Mouse (Mus musculus) left cerebral cortex, adult 18-20 months (tissue): ENCODE measurements around the gene Slc25a39. TPM values are rescaled to one million over a fixed set of nuclear protein-coding genes. Genes with fewer than 3 reads are reported as not detected.
"Not testable (repeated sequence)": the region's sequence is repeated elsewhere in the genome, so short reads cannot be mapped to it uniquely, and the experiment has no call there.

Source experiments
- DNase-seq, 2 experiments: peaks; one replicate each; pipeline ENCODE4 v3.0.0; 2021 to 2022; ENCODE audit warnings: low spot score in 2 of 2, mixed read lengths in 1 of 2
- total RNA-seq, 2 experiments: library from RNA; stranded (reverse); gene quantifications; 2 replicates each; pipeline ENCODE4 v1.2.3; 2021

The Slc25a39 gene
- total RNA-seq, 2 experiments from 2014 or later: 60.6 to 73.2 TPM

DNA sequence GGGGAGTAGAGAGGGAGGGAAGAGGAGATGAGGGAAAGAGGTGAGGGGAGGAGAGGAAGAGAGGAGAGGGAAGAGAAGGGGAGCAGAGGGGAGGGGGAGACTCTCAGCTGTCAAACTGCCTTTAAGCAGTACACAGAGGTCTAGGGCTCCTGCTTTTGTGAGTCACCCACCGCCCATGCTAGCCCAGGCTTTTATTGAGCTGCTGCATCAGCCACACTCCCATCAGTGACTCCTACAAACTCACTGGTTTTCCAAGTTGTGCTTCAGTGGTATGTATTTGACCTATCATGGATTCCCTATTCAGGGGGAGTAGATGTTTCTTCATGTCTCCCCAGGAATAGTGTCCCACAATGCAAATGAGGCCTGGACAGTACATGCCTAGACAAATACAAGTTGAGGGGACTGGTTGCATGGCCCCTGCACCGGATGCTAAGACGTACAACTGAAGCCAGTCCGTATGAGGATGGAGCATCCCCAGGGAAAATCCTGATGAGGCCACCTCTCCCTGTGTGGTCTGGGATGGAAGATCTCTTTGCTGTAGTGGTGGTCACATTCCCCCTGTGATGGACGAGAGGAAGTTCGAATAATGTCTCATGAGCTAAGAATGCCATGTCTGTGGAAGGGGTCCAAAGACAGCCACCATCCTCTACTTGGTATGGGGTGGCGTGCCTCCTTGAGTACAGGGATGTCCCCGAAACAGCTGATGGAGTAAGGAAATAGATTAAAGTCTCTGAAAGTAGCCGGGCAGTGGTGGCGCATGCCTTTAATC is 7.5 kb upstream of the Slc25a39 start:
- no peak for DNase-seq

DNA sequence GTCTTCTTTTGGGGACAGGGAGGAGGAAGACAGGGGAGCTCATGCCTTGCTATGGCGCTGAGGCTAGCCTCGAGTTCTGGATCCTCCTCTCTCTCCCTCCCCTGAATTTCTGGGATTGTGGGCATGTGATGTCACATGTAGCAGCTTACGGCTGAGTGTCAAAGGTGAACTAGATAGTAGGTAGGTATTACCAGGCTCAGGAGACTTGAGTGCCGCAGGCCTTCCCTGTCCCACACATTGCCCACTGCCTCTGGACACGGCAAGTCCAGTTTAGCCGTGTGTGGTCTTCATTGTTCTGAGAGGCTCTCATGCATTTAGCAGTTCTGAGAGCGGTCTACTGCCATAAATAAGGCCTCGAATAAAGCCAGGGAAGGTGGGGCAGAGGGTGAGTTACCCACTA is 5.3 kb upstream of the Slc25a39 start:
- DNase-seq: no peak

- DNase-seq: peak; percentile 86 to 91
Measured at GRCm38 (mm10) chr11:102411704-102412103, 4.0 kb upstream of the Slc25a39 start.

DNA sequence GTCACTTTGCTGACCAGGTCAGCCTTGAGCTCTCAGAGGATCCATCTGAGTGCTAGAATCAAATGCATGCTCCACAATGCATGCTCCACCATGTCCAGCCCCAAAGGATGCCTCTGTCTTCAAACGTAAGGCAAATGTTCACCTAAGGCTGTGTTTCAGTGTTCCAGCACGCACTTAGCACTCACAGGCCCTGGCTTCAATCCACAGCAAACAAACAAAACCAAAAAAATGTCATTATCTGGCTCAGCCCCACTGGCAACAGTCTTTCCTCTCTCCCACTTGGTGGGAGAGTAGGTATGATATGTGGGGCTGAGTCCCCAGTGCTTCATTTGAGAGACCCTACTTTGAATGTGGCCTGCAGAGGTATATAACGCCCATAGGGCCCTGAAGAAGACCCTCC is 3.3 kb upstream of the Slc25a39 start:
- DNase-seq: no peak

DNA sequence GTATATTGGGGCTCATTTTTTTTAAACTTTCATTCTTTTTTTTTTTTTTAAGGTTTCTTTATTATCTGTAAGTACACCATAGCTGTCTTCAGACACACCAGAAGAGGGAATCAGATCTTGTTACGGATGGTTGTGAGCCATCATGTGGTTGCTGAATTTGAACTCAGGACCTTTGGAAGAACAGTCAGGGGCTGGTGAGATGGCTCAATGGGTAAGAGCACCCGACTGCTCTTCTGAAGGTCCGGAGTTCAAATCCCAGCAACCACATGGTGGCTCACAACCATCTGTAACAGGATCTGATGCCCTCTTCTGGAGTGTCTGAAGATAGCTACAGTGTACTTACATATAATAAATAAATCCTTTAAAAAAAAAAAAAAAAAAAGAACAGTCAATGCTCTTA is 2.6 kb upstream of the Slc25a39 start:
- DNase-seq: not testable (repeated sequence)

DNA sequence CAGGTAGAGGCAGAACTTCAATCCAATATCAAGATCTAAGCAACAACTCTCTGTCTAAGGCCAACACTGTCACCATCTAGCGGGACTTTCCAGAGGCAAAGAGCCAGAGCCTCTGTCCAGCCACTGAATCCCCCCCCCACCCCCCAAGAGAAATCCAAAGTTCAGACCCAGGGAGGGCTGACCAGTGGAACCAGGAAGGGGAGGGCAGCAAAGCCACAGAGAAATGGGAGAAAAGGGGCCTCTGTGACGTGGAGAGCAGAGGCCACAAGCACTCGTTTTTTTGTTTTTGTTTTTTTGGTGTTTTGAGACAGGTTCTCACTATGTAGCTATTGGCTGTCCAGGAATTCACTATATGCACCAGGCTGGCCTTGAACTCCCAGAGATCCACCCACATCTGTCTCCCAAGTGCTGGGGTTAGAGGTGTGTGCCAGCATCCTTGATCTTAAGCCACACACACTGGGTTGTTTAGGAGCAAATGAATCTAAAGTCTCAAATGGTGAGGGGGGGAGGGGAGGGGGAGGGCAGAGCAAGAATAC is 2.1 kb upstream of the Slc25a39 start:
- DNase-seq: no peak

- DNase-seq: no peak
Measured at GRCm38 (mm10) chr11:102408888-102409794, 1.4 kb upstream of the Slc25a39 start.

DNA sequence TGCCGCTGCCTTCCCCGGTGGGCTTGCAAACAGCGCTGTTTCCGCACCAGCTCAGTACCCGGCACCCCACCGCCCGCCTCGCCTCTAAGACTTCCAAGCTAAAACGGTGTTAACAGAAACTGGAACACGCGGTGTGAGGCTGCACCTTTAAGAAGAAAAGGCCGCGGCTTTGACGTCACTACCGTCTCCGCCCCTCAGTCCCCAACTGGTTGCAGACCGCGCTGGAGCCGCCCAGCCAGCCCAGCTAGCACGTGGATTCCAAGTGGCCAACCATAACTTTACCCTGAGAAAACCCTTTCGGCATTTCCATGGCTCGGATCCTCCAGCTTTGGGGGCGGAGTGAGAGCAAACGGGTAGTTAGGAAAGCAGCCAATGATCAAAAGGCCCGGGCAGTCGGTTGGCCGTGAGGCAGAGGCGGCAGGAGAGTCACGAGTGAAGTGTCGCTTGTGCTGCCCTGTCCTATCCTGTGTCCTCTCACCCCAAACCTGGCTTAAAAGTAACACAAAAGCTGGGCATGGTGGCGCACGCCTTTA is 664 bp upstream of the Slc25a39 start:
- peak; percentile 96 for DNase-seq

- peak; percentile 84 to 92 for DNase-seq
Measured at GRCm38 (mm10) chr11:102406900-102407833, 579 bp downstream of the Slc25a39 start.

DNA sequence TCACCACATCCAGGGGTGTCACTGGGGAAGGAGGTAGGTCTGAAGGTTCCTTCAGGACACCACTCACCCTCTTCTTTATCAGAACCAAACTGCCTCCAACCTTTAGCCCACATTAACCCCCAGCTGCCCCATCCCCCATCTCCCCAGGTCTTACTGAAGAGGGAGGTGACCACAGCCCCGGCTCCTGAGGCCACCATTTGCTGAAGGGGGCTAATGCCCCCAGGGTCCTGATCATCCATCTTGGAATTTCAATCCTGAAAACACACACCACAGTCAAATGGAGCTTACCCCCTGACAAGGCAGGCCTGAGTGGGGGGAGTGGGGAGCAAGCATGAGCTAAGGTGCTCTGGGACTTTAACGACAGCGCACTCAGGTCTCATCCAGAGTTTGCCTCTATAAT is 1.3 kb downstream of the Slc25a39 start:
- peak in 1 of 2 experiments; percentile 3 for DNase-seq

- DNase-seq: no peak
Measured at GRCm38 (mm10) chr11:102405544-102406285, 2.0 kb downstream of the Slc25a39 start.

- DNase-seq: peak in 1 of 2 experiments; percentile 2
Measured at GRCm38 (mm10) chr11:102404161-102405010, 3.4 kb downstream of the Slc25a39 start.

DNA sequence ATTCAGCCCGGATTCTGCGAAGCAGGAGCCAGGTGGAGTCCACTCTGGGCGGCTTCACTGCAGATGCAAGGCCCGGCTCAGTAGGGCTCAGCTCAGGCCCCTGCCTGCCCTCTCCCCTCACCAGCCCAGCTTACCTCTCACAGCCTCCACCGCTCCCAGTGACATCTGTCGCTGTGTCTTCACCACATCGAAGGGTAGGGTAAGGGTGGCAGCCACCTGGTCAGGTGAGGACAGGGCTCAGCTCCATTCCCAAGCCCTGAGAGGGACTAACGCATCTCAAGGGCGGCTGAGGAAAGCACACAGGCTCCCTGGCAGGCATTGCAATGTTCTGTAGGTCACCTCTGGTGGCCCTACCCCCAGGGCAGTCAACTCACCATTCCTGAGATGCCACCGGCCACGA is 4.1 kb downstream of the Slc25a39 start:
- no peak for DNase-seq

GRCm38 (mm10) chr11:102401898-102402500 is 5.7 kb downstream of the Slc25a39 start:
- DNase-seq: peak in 1 of 2 experiments; percentile 7

GRCm38 (mm10) chr11:102400513-102401084 is 7.1 kb downstream of the Slc25a39 start:
- DNase-seq: peak in 1 of 2 experiments; percentile 7

- DNase-seq: peak in 1 of 2 experiments; percentile 56
Measured at GRCm38 (mm10) chr11:102399610-102400072, 8.1 kb downstream of the Slc25a39 start.

- DNase-seq: no peak
Measured at GRCm38 (mm10) chr11:102399107-102399506, 8.6 kb downstream of the Slc25a39 start.
